Mouse (Mus musculus) MEL (cell line): ENCODE data around the gene Rbpjl. TPM values are rescaled to one million over a fixed set of nuclear protein-coding genes. Genes with fewer than 3 reads are reported as not detected.

Experiments used
- DNase-seq: peaks from one replicate; pipeline ENCODE4 v3.0.0; 2011; ENCODE audit warnings: low read depth, low spot score
- H3K27ac ChIP-seq: 2 replicates; pipeline ENCODE4 v1.5.1; 2012; ENCODE audit warnings: low read depth, mild to moderate bottlenecking, control low read depth, low read length, moderate library complexity; ENCODE audit not compliant: control insufficient read depth
- H3K27me3 ChIP-seq, 2 experiments: fragments of 150-350 bp in 1 of 2; sonication (generic) in 1 of 2; 2 replicates each; pipeline ENCODE4 v1.6.1; 2012; ENCODE audit warnings: low read length in 2 of 2, mild to moderate bottlenecking in 2 of 2, improper control_type of control experiment in 1 of 2, moderate library complexity in 1 of 2; ENCODE audit not compliant: insufficient read depth in 2 of 2, control insufficient read depth in 1 of 2
- H3K36me3 ChIP-seq, 2 experiments: 2 replicates each; pipeline ENCODE4 v1.6.1; 2012 to 2014; ENCODE audit warnings: low read length in 2 of 2, improper control_type of control experiment in 1 of 2, inconsistent platforms in 1 of 2, mild to moderate bottlenecking in 1 of 2; ENCODE audit not compliant: insufficient read depth in 2 of 2, control insufficient read depth in 1 of 2
- H3K4me1 ChIP-seq, 2 experiments: fragments of 150-350 bp in 1 of 2; sonication (generic) in 1 of 2; 2 replicates each; pipeline ENCODE4 v1.6.1; 2012; ENCODE audit warnings: low read length in 2 of 2, improper control_type of control experiment in 1 of 2, mild to moderate bottlenecking in 1 of 2; ENCODE audit not compliant: insufficient read depth in 2 of 2, control insufficient read depth in 1 of 2
- H3K4me3 ChIP-seq, 2 experiments: fragments of 150-350 bp in 1 of 2; sonication (generic) in 1 of 2; 2 replicates each; pipeline ENCODE4 v1.5.1; 2012; ENCODE audit warnings: low read depth in 2 of 2, low read length in 2 of 2, mild to moderate bottlenecking in 2 of 2, moderate library complexity in 2 of 2, control low read depth in 1 of 2, improper control_type of control experiment in 1 of 2; ENCODE audit not compliant: control insufficient read depth in 1 of 2, insufficient read depth in 1 of 2
- H3K79me2 ChIP-seq: 2 replicates; pipeline ENCODE4 v1.6.1; 2012; ENCODE audit warnings: mild to moderate bottlenecking, low read length, moderate library complexity; ENCODE audit not compliant: control insufficient read depth, poor library complexity, insufficient read depth
- H3K9ac ChIP-seq: 2 replicates; pipeline ENCODE4 v1.6.1; 2012; ENCODE audit warnings: low read depth, mild to moderate bottlenecking, control low read depth, low read length, moderate library complexity; ENCODE audit not compliant: control insufficient read depth, poor library complexity, severe bottlenecking
- H3K9me3 ChIP-seq: fragments of 150-350 bp; sonication (generic); replicated peaks from 2 replicates; pipeline ENCODE4 v1.6.1; 2012; ENCODE audit warnings: mild to moderate bottlenecking, low read length, improper control_type of control experiment, moderate library complexity; ENCODE audit not compliant: insufficient read depth
- E2F4 ChIP-seq: IDR thresholded peaks from 2 replicates; pipeline ENCODE4 v1.6.1; 2011; ENCODE audit warnings: low read depth, low read length, improper control_type of control experiment, borderline replicate concordance
- EP300 ChIP-seq, 2 experiments: IDR thresholded peaks; 2 replicates each; pipeline ENCODE4 v1.6.1; 2011; ENCODE audit warnings: improper control_type of control experiment in 2 of 2, low read length in 2 of 2, low read depth in 1 of 2, mild to moderate bottlenecking in 1 of 2
- ETS1 ChIP-seq: IDR thresholded peaks from 2 replicates; pipeline ENCODE4 v1.6.1; 2012; ENCODE audit warnings: low read depth, mild to moderate bottlenecking, inconsistent platforms, low read length, improper control_type of control experiment, moderate library complexity
- GATA1 ChIP-seq: IDR thresholded peaks from 2 replicates; pipeline ENCODE4 v1.6.1; 2011; ENCODE audit warnings: low read depth, low read length, improper control_type of control experiment
- KAT2A ChIP-seq: conservative IDR thresholded peaks from 2 replicates; pipeline ENCODE4 v1.6.1; 2012; ENCODE audit warnings: low read depth, low read length, improper control_type of control experiment, inconsistent platforms
- MAX ChIP-seq: IDR thresholded peaks from 2 replicates; pipeline ENCODE4 v1.6.1; 2011; ENCODE audit warnings: low read length, improper control_type of control experiment
- MAZ ChIP-seq: IDR thresholded peaks from 2 replicates; pipeline ENCODE4 v1.6.1; 2012; ENCODE audit warnings: low read depth, mild to moderate bottlenecking, inconsistent platforms, low read length, improper control_type of control experiment
- MEF2A ChIP-seq: IDR thresholded peaks from 2 replicates; pipeline ENCODE4 v1.6.1; 2014; ENCODE audit warnings: low read depth, mild to moderate bottlenecking, inconsistent platforms, low read length, improper control_type of control experiment; ENCODE audit not compliant: poor library complexity, insufficient replicate concordance, severe bottlenecking; ENCODE audit errors: extremely low read depth
- MYB ChIP-seq: IDR thresholded peaks from 2 replicates; pipeline ENCODE4 v1.6.1; 2011; ENCODE audit warnings: mild to moderate bottlenecking, low read depth, low read length, improper control_type of control experiment
- MYC ChIP-seq: IDR thresholded peaks from 2 replicates; pipeline ENCODE4 v1.6.1; 2011; ENCODE audit warnings: low read depth, mild to moderate bottlenecking, low read length, improper control_type of control experiment, moderate library complexity
- NRF1 ChIP-seq: IDR thresholded peaks from 2 replicates; pipeline ENCODE4 v1.6.1; 2014; ENCODE audit warnings: low read depth, mild to moderate bottlenecking, inconsistent platforms, low read length, improper control_type of control experiment, moderate library complexity; ENCODE audit not compliant: poor library complexity, insufficient read depth, severe bottlenecking
- SMC3 ChIP-seq: IDR thresholded peaks from 2 replicates; pipeline ENCODE4 v1.6.1; 2011; ENCODE audit warnings: low read depth, low read length, improper control_type of control experiment
- TBP ChIP-seq: IDR thresholded peaks from 2 replicates; pipeline ENCODE4 v1.8.0; 2011; ENCODE audit warnings: low read depth, low read length, improper control_type of control experiment
- ZNF384 ChIP-seq: IDR thresholded peaks from 2 replicates; pipeline ENCODE4 v1.6.1; 2012; ENCODE audit warnings: low read depth, mild to moderate bottlenecking, inconsistent platforms, low read length, improper control_type of control experiment
- polyA plus RNA-seq, 2 experiments: library from polyadenylated mRNA; stranded (reverse) in 1 of 2; unstranded in 1 of 2; fragments of >175 nt in 1 of 2; fragments of >200 nt in 1 of 2; gene quantifications; 2 replicates each; pipeline versions ENCODE4 v1.2.1 to v1.2.4; 2012; ENCODE audit warnings: low replicate concordance in 2 of 2, low read depth in 1 of 2; ENCODE audit not compliant: insufficient read length in 2 of 2, insufficient read depth in 1 of 2, missing spikeins in 1 of 2
- total RNA-seq: library from RNA; depleted of rRNA; stranded (reverse); fragments of 300-350 nt; gene quantifications from 2 replicates; pipeline ENCODE4 v1.2.3, GENCODE M21; 2012

Gene Rbpjl
- total and polyA plus RNA-seq, 3 experiments, result 0.07 TPM; not detected in 2

DNA sequence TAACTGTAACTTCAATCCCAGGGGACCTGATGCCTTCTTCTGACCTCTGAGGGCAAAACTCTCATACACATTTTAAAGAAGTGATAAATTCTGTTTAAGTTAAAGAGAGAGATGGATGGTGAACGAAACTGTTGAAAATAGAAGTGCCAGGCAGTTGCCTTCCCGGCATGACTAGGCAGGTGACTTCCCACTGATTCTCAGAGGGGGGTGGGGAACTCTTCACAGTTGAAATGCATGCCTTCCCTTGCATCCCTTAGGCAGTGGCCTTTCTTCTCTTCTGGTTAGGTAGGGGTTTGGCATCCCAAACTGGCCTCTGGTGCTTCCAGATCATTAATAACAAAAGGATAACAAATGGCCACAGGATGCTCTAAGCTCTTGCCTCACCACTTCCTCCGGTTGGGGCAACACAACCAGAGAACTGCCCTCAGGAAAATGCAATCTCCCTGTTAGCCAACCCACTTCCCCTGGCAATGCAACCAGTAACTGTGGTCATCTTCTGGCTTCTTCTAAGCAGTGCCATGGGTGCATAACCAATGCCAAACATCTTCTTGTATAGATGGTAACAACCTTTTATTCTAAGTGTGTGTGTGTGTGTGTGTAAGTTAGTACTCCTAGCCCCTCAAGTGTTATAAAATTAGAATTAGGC lies 30.4 kb upstream of the Rbpjl start:
- no peak for TF ChIP-seq NRF1
- no peak for TF ChIP-seq MYB
- TF ChIP-seq KAT2A, result no peak
- no peak for TF ChIP-seq ETS1
- TF ChIP-seq SMC3, result no peak
- TF ChIP-seq MEF2A, result no peak
- no peak for TF ChIP-seq GATA1
- no peak for TF ChIP-seq E2F4
- no peak for TF ChIP-seq MYC
- no peak for TF ChIP-seq TBP
- TF ChIP-seq, all 39 proteins: peak for 0
- H3K4me3 ChIP-seq, result no peak overlapping the region
- H3K9ac ChIP-seq, result no peak overlapping the region
- DNase-seq, result no peak
- H3K27ac ChIP-seq, result no peak overlapping the region
- H3K36me3 ChIP-seq, result no peaks in the 10 kb centered on the region
- peaks cover 3 to 6% of the 10 kb centered on the region in 2 experiments; a peak in 3 of 4 replicates for H3K27me3 ChIP-seq
- no peaks in the 10 kb centered on the region for H3K4me1 ChIP-seq
- H3K9me3 ChIP-seq, result no peaks in the 10 kb centered on the region
- no peaks in the 10 kb centered on the region for H3K79me2 ChIP-seq

DNA sequence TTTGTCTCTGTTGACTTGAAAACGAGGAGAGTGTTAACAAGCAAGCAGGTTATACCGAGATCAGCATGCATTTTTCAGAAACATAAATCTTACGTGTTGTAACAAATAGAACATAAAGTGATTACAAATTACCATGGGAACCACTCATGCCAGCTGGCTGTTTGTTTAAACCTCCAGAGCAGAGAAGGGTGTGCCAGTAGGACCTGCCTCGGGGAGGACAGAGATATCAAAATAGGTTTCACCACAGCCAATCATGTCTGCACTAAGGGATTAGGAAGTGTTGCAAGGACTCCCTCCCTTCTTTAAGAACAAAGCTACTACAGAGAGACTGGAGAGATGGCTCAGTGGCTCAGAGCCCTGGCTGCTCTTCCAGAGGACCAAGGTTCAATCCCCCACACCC lies 29.8 kb upstream of the Rbpjl start:
- no peak for DNase-seq
- no peak for TF ChIP-seq EP300 (IDR thresholded peaks at IDR 0.05; ENCODE audit: low read depth in 1 of 2, low read length in 2 of 2)
- no peak for TF ChIP-seq MYC
- no peak for TF ChIP-seq MAZ
- TF ChIP-seq MEF2A, result no peak
- no peak for TF ChIP-seq MAX
- TF ChIP-seq NRF1, result no peak
- no peak for TF ChIP-seq ZNF384
- no peak for TF ChIP-seq ETS1
- H3K9me3 ChIP-seq, result no peaks in the 10 kb centered on the region
- no peak overlapping the region for H3K9ac ChIP-seq
- H3K27me3 ChIP-seq, result peaks cover 6% of the 10 kb centered on the region in 2 experiments
- H3K4me3 ChIP-seq, result no peak overlapping the region
- no peak overlapping the region for H3K27ac ChIP-seq
- H3K36me3 ChIP-seq, result no peaks in the 10 kb centered on the region
- no peaks in the 10 kb centered on the region for H3K4me1 ChIP-seq
- no peaks in the 10 kb centered on the region for H3K79me2 ChIP-seq
